Mouse (Mus musculus) ovary, adult 10 weeks (tissue): ENCODE measurements around the gene Hs2st1. TPM values are rescaled to one million over a fixed set of nuclear protein-coding genes. Genes with fewer than 3 reads are reported as not detected.

ENCODE experiments used
- polyA plus RNA-seq: library from polyadenylated mRNA; stranded (reverse); fragments of 350-450 nt; fragmentation: Illumina TruSeq; extraction: RNeasy Lipid Tissue Mini Kit (QIAGEN cat#74804); gene quantifications from one replicate; pipeline ENCODE4 v1.2.3, GENCODE M21; 2014

Gene Hs2st1
- polyA plus RNA-seq = 88.1 TPM

GRCm38 (mm10) chr3:144570047-144570815, at the start of gene Hs2st1, which contains the start of gene Selenof:
TSS of gene Hs2st1 (minus strand) at chr3:144570181.
TSS of gene Selenof (plus strand) at chr3:144570304.

Other genes starting within 250 kb of the Hs2st1 start
- 1,271 TPM for gene Selenof, start 123 bp upstream of the Hs2st1 start, polyA plus RNA-seq
- gene Sh3glb1, start 150.2 kb upstream of the Hs2st1 start, polyA plus RNA-seq = 284 TPM
- gene Clca3a1, start 190.8 kb upstream of the Hs2st1 start, polyA plus RNA-seq = 13.9 TPM
- gene Clca3a2, start 249.3 kb upstream of the Hs2st1 start, polyA plus RNA-seq = 0.88 TPM